In genomic region chr2:71751336-71751735, GRCm38 (mm10) we compare ENCODE assay signal across 10 mouse cellular contexts. TPM values are rescaled to one million over a fixed set of nuclear protein-coding genes. Genes with fewer than 3 reads are reported as not detected.
DNase-seq lines count a peak whose midpoint lies in the region; ATAC-seq lines count a peak whose summit lies in the region.
"Had no signal": no experiment of that assay in that cellular context is flagged by ENCODE, and none has a peak within 500 bp of the region (broad histone marks: within the 10 kb centered on the region; RNA-seq: fewer than 3 reads in every experiment).

No protein-coding gene starts in this region.

- no peaks in the 10 kb centered on the region for H3K27me3 ChIP-seq in heart, embryonic 13.5 days (replicated peaks)
- H3K27me3 ChIP-seq in heart, embryonic 12.5 days (replicated peaks) = no peaks in the 10 kb centered on the region
- H3K27me3 ChIP-seq in intestine, embryonic 16.5 days (replicated peaks; ENCODE audit: control insufficient read depth, insufficient read depth, low read length) = no peaks in the 10 kb centered on the region
- H3K27me3 ChIP-seq: neural tube, embryonic 13.5 days had no signal

- peak overlapping the region; percentile 29; the same call in 1 of the 2 replicates for H3K27ac ChIP-seq in heart, embryonic 13.5 days (replicated peaks)
- H3K27ac ChIP-seq in heart, embryonic 12.5 days (ENCODE audit: poor library complexity, severe bottlenecking) = no peak overlapping the region
- peak overlapping the region; percentile 57; the same call in 1 of the 2 replicates for H3K27ac ChIP-seq in intestine, embryonic 16.5 days (ENCODE audit: low read length)
- H3K27ac ChIP-seq: hindbrain, embryonic 14.5 days; neural tube, embryonic 13.5 days had no signal

- no peak overlapping the region for H3K4me2 ChIP-seq in heart, embryonic 13.5 days
- no peak overlapping the region for H3K4me2 ChIP-seq in heart, embryonic 12.5 days
- H3K4me2 ChIP-seq in intestine, embryonic 16.5 days (ENCODE audit: low read depth, low read length) = no peak overlapping the region
- H3K4me2 ChIP-seq: hindbrain, embryonic 14.5 days; neural tube, embryonic 13.5 days had no signal

- H3K4me3 ChIP-seq in heart, embryonic 13.5 days = no peak overlapping the region
- no peak overlapping the region for H3K4me3 ChIP-seq in heart, embryonic 12.5 days
- H3K4me3 ChIP-seq in intestine, embryonic 16.5 days (ENCODE audit: low read length) = no peak overlapping the region
- H3K4me3 ChIP-seq: neural tube, embryonic 13.5 days had no signal

- peaks cover 37% of the 10 kb centered on the region for H3K4me1 ChIP-seq in heart, embryonic 13.5 days
- peaks cover 17% of the 10 kb centered on the region for H3K4me1 ChIP-seq in heart, embryonic 12.5 days (replicated peaks)
- peaks cover 2% of the 10 kb centered on the region; the same call in 1 of the 2 replicates for H3K4me1 ChIP-seq in intestine, embryonic 16.5 days (ENCODE audit: control insufficient read depth, insufficient read depth, low read length)

- WGBS in heart, embryonic 13.5 days = 72% methylated on average over 8 of the region's 8 CpGs
- WGBS in heart, embryonic 12.5 days = 71% methylated on average over 8 of the region's 8 CpGs
- WGBS in intestine, embryonic 16.5 days = 74% methylated on average over 8 of the region's 8 CpGs

- H3K36me3 ChIP-seq in heart, embryonic 13.5 days = no peaks in the 10 kb centered on the region
- no peaks in the 10 kb centered on the region for H3K36me3 ChIP-seq in heart, embryonic 12.5 days
- H3K36me3 ChIP-seq in intestine, embryonic 16.5 days (ENCODE audit: control insufficient read depth, insufficient read depth, low read length) = no peaks in the 10 kb centered on the region
- H3K36me3 ChIP-seq: neural tube, embryonic 13.5 days had no signal

- ATAC-seq in heart, embryonic 13.5 days (ENCODE audit: extremely low read depth, insufficient number of reproducible peaks, low FRiP score, low TSS enrichment) = no peak
- no peak for ATAC-seq in heart, embryonic 12.5 days (ENCODE audit: insufficient number of reproducible peaks, low FRiP score)
- peak; percentile 61 for ATAC-seq in intestine, embryonic 16.5 days

- no peak overlapping the region for H3K9ac ChIP-seq in heart, embryonic 13.5 days
- no peak overlapping the region for H3K9ac ChIP-seq in heart, embryonic 12.5 days
- no peak overlapping the region for H3K9ac ChIP-seq in intestine, embryonic 16.5 days (ENCODE audit: low read depth, low read length)
- H3K9ac ChIP-seq: hindbrain, embryonic 14.5 days; neural tube, embryonic 13.5 days had no signal

- peak; percentile 25 for DNase-seq in thymus, postnatal 4 days
- no peak for DNase-seq in thymus, postnatal 25 days
- DNase-seq in layer of hippocampus, postnatal 10 days (ENCODE audit: low spot score in 2 of 2) = no peak
- DNase-seq in right cerebral cortex, postnatal 36 days (ENCODE audit: low spot score in 2 of 2) = no peak
- DNase-seq in retina, embryonic 14.5 days (ENCODE audit: low spot score) = no peak

- no peaks in the 10 kb centered on the region for H3K9me3 ChIP-seq in heart, embryonic 13.5 days
- H3K9me3 ChIP-seq in heart, embryonic 12.5 days (replicated peaks) = no peaks in the 10 kb centered on the region
- no peaks in the 10 kb centered on the region for H3K9me3 ChIP-seq in intestine, embryonic 16.5 days (ENCODE audit: control insufficient read depth, low read length)
- H3K9me3 ChIP-seq: neural tube, embryonic 13.5 days had no signal

RNA-seq across cellular contexts. Expression of gene Itga6, which starts 5.9 kb away (rescaled TPM):
- 65.2 and 65.8 TPM in 2 replicates for polyA plus RNA-seq in heart, embryonic 13.5 days (2015; fragmentation: Nextera tagmentation; extraction: Ambion mirVana)
- 115 and 130 TPM in 2 replicates for polyA plus RNA-seq in heart, embryonic 12.5 days (2016; fragmentation: Nextera tagmentation; extraction: Ambion mirVana)
- polyA plus RNA-seq in intestine, embryonic 16.5 days (2015; fragmentation: Nextera tagmentation; extraction: Ambion mirVana) = 22.6 and 28.0 TPM in 2 replicates
- total RNA-seq in layer of hippocampus, postnatal 10 days (2021) = 10 to 100 TPM; 45.8 to 48.3 TPM
